Mouse (Mus musculus) intestine, embryonic 14.5 days (tissue): ENCODE results near the gene Pip5k1c. TPM values are rescaled to one million over a fixed set of nuclear protein-coding genes. Genes with fewer than 3 reads are reported as not detected.

Source experiments
- ATAC-seq: fragments of 200-750 bp; cut with Nextera tagmentation; replicated peaks from 2 replicates; pipeline ENCODE4 v1.8.0; 2017; ENCODE audit warnings: low read depth, moderate number of reproducible peaks, moderate TSS enrichment, moderate library complexity; ENCODE audit not compliant: low FRiP score, low TSS enrichment
- DNase-seq: peaks from one replicate; pipeline ENCODE4 v3.0.0-alpha.2; 2018; ENCODE audit warnings: low spot score
- H3K27ac ChIP-seq: fragments of 300-500 bp; sonication (generic); 2 replicates; pipeline ENCODE4 v1.5.1; 2014; ENCODE audit warnings: low read depth, mild to moderate bottlenecking, control low read depth
- H3K27me3 ChIP-seq: fragments of 300-500 bp; sonication (generic); replicated peaks from 2 replicates; pipeline ENCODE4 v1.6.1; 2014; ENCODE audit warnings: low read length, control low read depth; ENCODE audit not compliant: control insufficient read depth, insufficient read depth
- H3K36me3 ChIP-seq: fragments of 300-500 bp; sonication (generic); 2 replicates; pipeline ENCODE4 v1.6.1; 2014; ENCODE audit warnings: low read length, control low read depth; ENCODE audit not compliant: control insufficient read depth, insufficient read depth
- H3K4me1 ChIP-seq: fragments of 300-500 bp; sonication (generic); replicated peaks from 2 replicates; pipeline ENCODE4 v1.6.1; 2014; ENCODE audit warnings: low read length, control low read depth, mixed read lengths; ENCODE audit not compliant: control insufficient read depth, insufficient read depth
- H3K4me2 ChIP-seq: fragments of 300-500 bp; sonication (generic); 2 replicates; pipeline ENCODE4 v1.6.1; 2014; ENCODE audit warnings: low read length
- H3K4me3 ChIP-seq: fragments of 300-500 bp; sonication (generic); 2 replicates; pipeline ENCODE4 v1.5.1; 2014; ENCODE audit warnings: low read depth, low read length, control low read depth, mixed read lengths
- H3K9ac ChIP-seq: fragments of 300-500 bp; sonication (generic); 2 replicates; pipeline ENCODE4 v1.6.1; 2014; ENCODE audit warnings: mild to moderate bottlenecking, low read length
- H3K9me3 ChIP-seq: fragments of 300-500 bp; sonication (generic); 2 replicates; pipeline ENCODE4 v1.6.1; 2016; ENCODE audit warnings: low read length, control low read depth; ENCODE audit not compliant: control insufficient read depth
- WGBS: fragments of 180-500 bp; shearing (Covaris S2); extraction: QIAGEN DNeasy Blood & Tissue Kit; methylation state at CpG from one replicate; pipeline ENCODE4 v1.1.7; 2014; 5-methylcytosine and 5-hydroxymethylcytosine counted together
- polyA plus RNA-seq: library from polyadenylated mRNA; unstranded; fragments of >200 nt; fragmentation: Nextera tagmentation; extraction: Ambion mirVana; gene quantifications from 2 replicates; pipeline ENCODE4 v1.2.1, GENCODE M21; 2014

Pip5k1c gene
- polyA plus RNA-seq, 1 experiment from 2014 or later = 57.3 TPM

DNA sequence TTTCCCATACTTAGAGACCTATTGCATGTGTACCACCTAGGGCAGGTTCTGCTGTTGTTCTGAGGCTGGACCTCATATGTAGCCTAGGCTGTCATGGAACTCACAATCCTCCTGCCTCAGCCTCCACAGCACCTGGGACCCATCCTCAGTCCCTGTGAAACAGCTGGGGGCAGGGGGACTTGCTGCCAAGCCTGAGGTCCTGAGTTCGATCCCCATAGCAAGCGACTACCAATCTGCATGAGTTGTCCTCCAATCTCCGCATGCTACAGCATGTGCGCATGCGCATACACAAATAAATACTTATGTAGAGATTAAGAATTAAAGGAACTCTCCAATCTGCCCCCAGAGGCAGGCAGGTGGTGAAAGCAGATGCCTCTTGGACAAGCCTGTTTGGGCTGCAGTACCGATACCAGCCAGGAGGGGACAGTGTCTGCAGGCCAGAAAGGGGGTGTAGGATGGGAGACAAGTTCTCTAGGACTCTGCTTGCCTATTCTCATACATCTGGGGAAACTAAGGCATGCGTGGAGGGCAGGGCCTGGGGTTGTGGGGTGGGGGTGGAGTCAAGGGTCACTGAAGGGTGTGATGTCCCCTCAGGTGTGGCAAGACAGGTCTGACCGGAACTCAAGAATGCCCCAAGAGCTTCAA lies 5.1 kb upstream of the Pip5k1c start:
- no peak overlapping the region for H3K4me2 ChIP-seq
- H3K9ac ChIP-seq = no peak overlapping the region
- DNase-seq (peak; percentile 90), ATAC-seq (no peak)
- WGBS = 60% methylated on average over 8 of the region's 8 CpGs
- H3K27ac ChIP-seq = no peak overlapping the region
- H3K4me3 ChIP-seq = no peak overlapping the region
- H3K4me1 ChIP-seq = 0 out of 2 replicates have a peak, but pooled peaks cover 11% of the 10 kb centered on the region
- no peaks in the 10 kb centered on the region for H3K36me3 ChIP-seq
- no peaks in the 10 kb centered on the region for H3K9me3 ChIP-seq
- peaks cover 38% of the 10 kb centered on the region for H3K27me3 ChIP-seq

DNA sequence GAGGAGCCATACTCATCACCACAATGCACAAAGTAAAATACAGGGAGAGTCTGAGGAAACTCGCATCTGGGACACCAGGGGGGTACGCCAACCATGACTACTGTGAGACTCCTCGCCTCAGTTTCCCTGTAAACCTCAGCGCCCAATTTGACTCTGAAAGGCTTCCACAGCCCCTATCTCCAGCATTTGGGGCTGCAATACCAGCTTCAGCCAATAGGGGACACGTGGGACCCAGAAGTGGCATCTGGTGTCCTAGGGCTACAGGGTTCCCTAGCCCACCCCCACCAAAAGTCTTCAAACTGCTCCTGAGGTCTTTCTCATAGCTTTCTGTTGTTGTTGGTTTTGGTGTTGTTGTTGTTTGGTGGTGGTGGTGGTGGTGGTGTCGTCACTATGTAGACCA lies 4.2 kb upstream of the Pip5k1c start:
- no peak overlapping the region for H3K27ac ChIP-seq
- 34% methylated on average over 6 of the region's 6 CpGs for WGBS
- no peak overlapping the region for H3K9ac ChIP-seq
- no peaks in the 10 kb centered on the region for H3K9me3 ChIP-seq
- H3K4me3 ChIP-seq = no peak overlapping the region
- DNase-seq = peak; percentile 79
- no peak for ATAC-seq
- H3K4me1 ChIP-seq = peaks cover 11% of the 10 kb centered on the region; the same call in 1 of the 2 replicates
- H3K27me3 ChIP-seq = peaks cover 38% of the 10 kb centered on the region
- no peak overlapping the region for H3K4me2 ChIP-seq
- no peaks in the 10 kb centered on the region for H3K36me3 ChIP-seq

DNA sequence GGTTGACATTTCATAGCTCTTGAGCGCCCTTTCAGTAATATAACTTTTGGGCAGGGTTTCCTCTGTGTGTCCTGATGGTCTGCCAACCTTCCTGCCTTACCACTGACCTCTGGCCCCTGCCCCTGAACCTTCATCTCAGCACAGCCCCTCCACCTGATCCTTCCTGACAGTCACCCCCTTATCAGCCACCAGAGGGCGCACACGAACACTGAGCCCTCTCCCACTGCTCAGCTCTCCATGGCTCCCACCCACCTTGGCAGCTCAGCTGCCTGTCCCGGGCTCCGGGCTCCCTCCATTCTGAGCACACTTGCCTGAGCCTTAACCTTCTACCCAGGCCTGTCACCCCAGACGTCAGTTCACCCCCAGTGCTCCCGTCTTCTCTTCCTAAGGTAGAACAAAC lies 3.5 kb upstream of the Pip5k1c start:
- no peak overlapping the region for H3K4me3 ChIP-seq

DNA sequence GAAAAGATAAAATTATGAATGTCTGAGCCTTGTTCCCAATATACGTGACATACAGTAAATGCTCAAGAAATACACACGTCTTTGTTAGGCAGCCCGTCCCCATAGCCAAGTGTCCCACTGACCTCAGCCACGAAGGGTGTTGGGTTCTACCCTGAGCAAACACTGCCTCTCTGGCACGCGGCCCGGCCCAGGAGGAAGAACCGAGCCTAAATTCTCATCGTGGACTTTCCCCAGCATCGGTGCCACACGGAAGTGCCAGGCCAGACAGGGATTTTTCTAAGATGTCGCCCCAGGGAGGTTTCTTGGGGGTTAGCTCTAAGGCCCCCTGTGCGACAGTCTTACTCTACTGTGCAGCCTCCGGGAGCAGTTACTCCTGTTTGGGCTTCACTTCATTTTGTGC lies 3.0 kb upstream of the Pip5k1c start:
- 59% methylated on average over 14 of the region's 14 CpGs for WGBS
- DNase-seq = no peak
- H3K27ac ChIP-seq = no peak overlapping the region
- peaks cover 23% of the 10 kb centered on the region for H3K4me1 ChIP-seq
- H3K36me3 ChIP-seq = no peaks in the 10 kb centered on the region
- peak overlapping the region; percentile 40; the same call in 1 of the 2 replicates for H3K4me2 ChIP-seq
- no peak overlapping the region for H3K9ac ChIP-seq
- no peaks in the 10 kb centered on the region for H3K9me3 ChIP-seq
- peaks cover 27% of the 10 kb centered on the region for H3K27me3 ChIP-seq
- ATAC-seq = no peak
- H3K4me3 ChIP-seq = no peak overlapping the region

More for the DNA sequence above, 3.5 kb upstream of the Pip5k1c start:
- Histone ChIP-seq H3K9me3 (no peaks in the 10 kb centered on the region), H3K9ac (no peak overlapping the region), H3K4me1 (peaks cover 18% of the 10 kb centered on the region), H3K4me2 (0 out of 2 replicates have a peak overlapping the region, but pooled peaks have one; percentile 20), H3K27me3 (peaks cover 32% of the 10 kb centered on the region), H3K27ac (no peak overlapping the region), H3K36me3 (no peaks in the 10 kb centered on the region)
- DNase-seq = peak; percentile 79
- WGBS = 3% methylated on average over 7 of the region's 7 CpGs
- no peak for ATAC-seq

DNA sequence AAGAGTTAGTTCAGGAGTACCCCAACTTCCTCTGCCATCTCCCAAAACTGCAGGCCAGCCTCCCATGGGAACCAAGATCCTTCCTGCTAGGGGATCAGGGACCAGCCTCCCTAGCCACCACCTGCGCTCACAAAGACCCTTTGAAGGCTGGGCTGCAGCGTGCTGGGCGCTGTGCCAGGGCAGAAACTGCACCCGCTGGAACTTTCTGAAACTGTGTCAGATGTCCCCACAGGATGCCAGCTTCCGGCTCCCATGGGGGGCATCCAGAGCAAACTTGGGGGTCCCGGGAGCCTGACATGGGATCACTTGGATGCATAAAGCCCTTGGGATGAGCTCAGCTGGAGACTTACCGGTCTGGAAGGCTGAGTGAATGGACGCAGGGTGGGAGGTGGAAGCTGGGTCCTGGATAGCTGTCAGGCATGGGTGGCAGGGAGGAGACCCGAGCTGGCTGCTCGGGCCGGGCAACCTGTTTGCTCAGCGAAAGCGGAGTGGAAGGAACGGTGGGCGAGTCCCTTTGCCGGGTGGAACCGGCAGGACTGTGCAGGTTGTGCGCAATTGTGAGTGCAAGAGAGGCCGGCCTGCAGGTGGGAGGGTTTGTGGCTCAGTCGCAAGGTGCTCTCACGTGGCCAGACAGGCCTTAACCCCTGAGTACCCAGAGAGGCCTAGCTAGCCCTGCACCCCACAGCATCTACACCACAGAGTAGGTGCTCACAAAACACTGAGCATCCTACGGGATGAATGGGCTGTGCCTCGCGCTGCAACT lies 1.9 kb upstream of the Pip5k1c start:
- no peaks in the 10 kb centered on the region for H3K9me3 ChIP-seq
- H3K9ac ChIP-seq = 0 out of 2 replicates have a peak overlapping the region, but pooled peaks have one; percentile 5
- no peaks in the 10 kb centered on the region for H3K36me3 ChIP-seq
- peak overlapping the region; percentile 40 for H3K4me2 ChIP-seq
- H3K27me3 ChIP-seq = peaks cover 20% of the 10 kb centered on the region; the same call in 1 of the 2 replicates
- peaks cover 28% of the 10 kb centered on the region for H3K4me1 ChIP-seq
- ATAC-seq = no peak
- no peak for DNase-seq
- H3K27ac ChIP-seq = 0 out of 2 replicates have a peak overlapping the region, but pooled peaks have one; percentile 22
- WGBS = 18% methylated on average over 24 of the region's 24 CpGs
- peak overlapping the region; percentile 19 for H3K4me3 ChIP-seq

DNA sequence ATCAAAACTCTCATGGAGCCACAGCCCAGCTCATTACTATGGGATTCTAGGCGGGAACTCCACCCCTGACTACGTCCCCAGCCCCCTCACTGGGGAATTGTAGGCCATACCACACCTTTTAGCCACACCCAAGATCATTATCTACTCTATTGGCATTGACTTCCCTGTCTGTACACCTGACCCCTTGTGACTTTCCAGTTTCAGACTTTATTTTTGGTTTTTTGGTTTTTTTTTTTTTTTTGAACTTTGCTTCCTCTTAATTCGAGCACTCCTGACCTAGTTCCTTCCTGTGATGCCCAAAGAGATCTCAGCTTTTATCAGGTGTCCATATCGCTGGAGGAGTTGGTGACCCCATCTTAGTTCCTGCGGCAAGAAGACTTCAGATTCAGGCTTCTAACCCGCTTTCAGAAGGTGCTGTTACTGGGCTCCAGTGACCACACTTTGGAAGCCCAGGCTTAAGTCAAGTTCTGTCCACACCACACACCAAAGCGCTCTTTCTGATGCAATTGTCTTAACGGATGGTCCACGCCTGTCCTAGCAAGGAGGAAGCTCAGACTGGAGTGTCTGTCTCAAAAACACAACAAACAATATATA lies 1.2 kb upstream of the Pip5k1c start, which contains the start of gene Tjp3:
Gene Tjp3 (minus strand): TSS at position 71 of the 594 bp plus-strand sequence.
- H3K4me3 ChIP-seq = peak within 1 kb of the TSS; percentile 19
- H3K4me2 ChIP-seq = peak within 1 kb of the TSS; percentile 40
- peaks cover 20% of the 10 kb centered on the region; the same call in 1 of the 2 replicates for H3K27me3 ChIP-seq
- ATAC-seq = no peak
- H3K36me3 ChIP-seq = no peaks in the 10 kb centered on the region
- DNase-seq = no peak
- 0 out of 2 replicates have a peak within 1 kb of the TSS, but pooled peaks have one; percentile 22 for H3K27ac ChIP-seq
- 69% methylated on average over 9 of the region's 9 CpGs for WGBS
- H3K9ac ChIP-seq = 0 out of 2 replicates have a peak within 1 kb of the TSS, but pooled peaks have one; percentile 5
- H3K9me3 ChIP-seq = no peaks in the 10 kb centered on the region
- H3K4me1 ChIP-seq = peaks cover 24% of the 10 kb centered on the region

DNA sequence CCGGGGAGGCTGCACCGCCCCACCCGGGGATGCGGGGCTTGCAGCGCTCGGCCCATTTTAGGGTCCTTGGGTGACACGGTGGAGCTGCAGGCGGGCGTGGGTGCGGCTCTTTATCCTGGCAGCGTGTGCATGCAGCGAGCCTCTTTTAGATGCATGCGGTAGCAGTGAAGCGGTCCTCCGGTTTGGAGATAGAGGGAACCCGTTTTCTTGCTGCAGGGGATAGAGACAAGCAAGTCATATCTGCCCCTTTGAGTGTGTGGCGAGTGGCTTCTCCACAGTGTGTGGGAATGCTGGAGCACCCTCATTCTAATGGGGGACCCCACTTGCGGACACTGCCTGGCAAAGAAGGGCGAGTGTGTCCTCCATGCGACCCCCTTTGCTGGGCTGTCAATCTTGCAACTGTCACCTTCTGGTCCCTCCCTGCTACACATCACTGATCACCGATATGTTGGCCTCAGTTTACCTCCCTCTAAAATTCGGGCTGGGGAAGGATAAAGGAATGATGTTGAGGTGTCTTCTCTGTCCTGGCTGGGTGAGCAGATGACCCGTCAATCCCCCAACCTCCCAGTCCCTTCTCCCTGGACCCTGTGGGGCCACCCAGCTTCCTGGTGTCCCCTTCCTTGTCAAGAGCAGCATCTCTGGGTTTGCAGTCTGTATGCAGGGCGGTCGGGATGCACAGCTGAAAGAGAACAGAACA lies 719 bp downstream of the Pip5k1c start:
- H3K27ac ChIP-seq = peak overlapping the region; percentile 81
- peak overlapping the region; percentile 83 for H3K9ac ChIP-seq
- 2% methylated on average over 25 of the region's 25 CpGs for WGBS
- no peaks in the 10 kb centered on the region for H3K9me3 ChIP-seq
- no peak for ATAC-seq
- peaks cover 30% of the 10 kb centered on the region for H3K4me1 ChIP-seq
- H3K4me2 ChIP-seq = peak overlapping the region; percentile 99
- DNase-seq = no peak
- H3K36me3 ChIP-seq = no peaks in the 10 kb centered on the region
- H3K4me3 ChIP-seq = peak overlapping the region; percentile 90
- peaks cover 20% of the 10 kb centered on the region; the same call in 1 of the 2 replicates for H3K27me3 ChIP-seq

DNA sequence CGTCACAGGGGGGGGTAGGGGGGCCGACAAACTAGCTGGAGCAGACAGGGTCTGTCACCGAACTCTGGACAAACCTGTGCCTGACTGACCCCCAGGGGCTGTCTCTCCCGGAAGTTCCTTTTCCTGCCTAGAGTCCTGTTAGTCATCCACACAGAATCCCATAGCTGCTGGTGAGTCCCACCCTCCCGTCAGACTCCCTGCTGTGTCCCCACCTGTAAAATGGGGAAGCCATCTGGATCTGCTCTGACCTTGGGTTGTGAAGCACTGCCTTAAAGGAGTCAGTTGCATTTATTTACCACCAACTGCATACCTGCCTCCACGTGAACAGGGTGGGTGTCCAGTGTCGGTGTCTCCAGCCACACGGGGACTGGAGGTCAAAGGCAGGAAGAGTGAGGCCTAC lies 1.7 kb downstream of the Pip5k1c start:
- Histone ChIP-seq H3K27ac (no peak overlapping the region), H3K4me3 (peak overlapping the region; percentile 90; the same call in 1 of the 2 replicates), H3K9ac (peak overlapping the region; percentile 83), H3K9me3 (no peaks in the 10 kb centered on the region), H3K4me2 (peak overlapping the region; percentile 99), H3K36me3 (no peaks in the 10 kb centered on the region), H3K4me1 (peaks cover 36% of the 10 kb centered on the region), H3K27me3 (peaks cover 20% of the 10 kb centered on the region; the same call in 1 of the 2 replicates)
- WGBS = 45% methylated on average over 8 of the region's 8 CpGs
- ATAC-seq (no peak), DNase-seq (no peak)
